Mouse (Mus musculus) stomach, postnatal 0 days (tissue): ENCODE data around the gene Gas6. TPM values are rescaled to one million over a fixed set of nuclear protein-coding genes. Genes with fewer than 3 reads are reported as not detected.
A peak's percentile ranks its signal among the peaks of the same experiment; 100 is the strongest.

ENCODE experiments used
- ATAC-seq: fragments of 200-750 bp; cut with Nextera tagmentation; 2 replicates; pipeline ENCODE4 v1.8.0; 2017; ENCODE audit not compliant: low FRiP score, low TSS enrichment
- DNase-seq: peaks from one replicate; pipeline ENCODE4 v3.0.0-alpha.2; 2016; ENCODE audit warnings: low spot score
- H3K27ac ChIP-seq: fragments of 300-500 bp; sonication (generic); replicated peaks from 2 replicates; pipeline ENCODE4 v1.5.1; 2014; ENCODE audit warnings: mild to moderate bottlenecking, control low read depth
- H3K27me3 ChIP-seq: fragments of 300-500 bp; sonication (generic); 2 replicates; pipeline ENCODE4 v1.6.1; 2014; ENCODE audit warnings: low read length; ENCODE audit not compliant: control insufficient read depth, insufficient read depth
- H3K36me3 ChIP-seq: fragments of 300-500 bp; sonication (generic); 2 replicates; pipeline ENCODE4 v1.6.1; 2014; ENCODE audit warnings: low read length, mixed read lengths; ENCODE audit not compliant: control insufficient read depth, insufficient read depth
- H3K4me1 ChIP-seq: fragments of 300-500 bp; sonication (generic); replicated peaks from 2 replicates; pipeline ENCODE4 v1.6.1; 2014; ENCODE audit warnings: antibody characterized with exemption; ENCODE audit not compliant: control insufficient read depth, insufficient read depth
- H3K4me2 ChIP-seq: fragments of 300-500 bp; sonication (generic); replicated peaks from 2 replicates; pipeline ENCODE4 v1.6.1; 2014; ENCODE audit warnings: low read depth, mild to moderate bottlenecking, control low read depth, moderate library complexity
- H3K4me3 ChIP-seq: fragments of 300-500 bp; sonication (generic); 2 replicates; pipeline ENCODE4 v1.5.1; 2014; ENCODE audit warnings: low read depth, low read length, control low read depth
- H3K9ac ChIP-seq: fragments of 300-500 bp; sonication (generic); 2 replicates; pipeline ENCODE4 v1.6.1; 2014; ENCODE audit warnings: mild to moderate bottlenecking, low read length, control low read depth, mixed read lengths
- H3K9me3 ChIP-seq: fragments of 300-500 bp; sonication (generic); 2 replicates; pipeline ENCODE4 v1.6.1; 2016; ENCODE audit warnings: low read length; ENCODE audit not compliant: control insufficient read depth
- CTCF ChIP-seq: IDR thresholded peaks from 2 replicates; pipeline ENCODE4 v1.5.1; 2016; ENCODE audit warnings: antibody characterized with exemption, low read depth, mild to moderate bottlenecking, moderate library complexity
- EP300 ChIP-seq: optimal IDR thresholded peaks from 2 replicates; pipeline ENCODE3; 2016; ENCODE audit warnings: antibody characterized with exemption
- WGBS: fragments of 180-500 bp; shearing (Covaris S2); extraction: QIAGEN DNeasy Blood & Tissue Kit; methylation state at CpG from one replicate; pipeline ENCODE4 v1.1.7; 2014; 5-methylcytosine and 5-hydroxymethylcytosine counted together
- polyA plus RNA-seq: library from polyadenylated mRNA; unstranded; fragments of >200 nt; fragmentation: Nextera tagmentation; extraction: Ambion mirVana; gene quantifications from 2 replicates; pipeline ENCODE4 v1.2.1, GENCODE M21; 2015

The Gas6 gene
- 197 and 213 TPM in 2 replicates for polyA plus RNA-seq

- peak; percentile 5; the same call in 1 of the 2 replicates for TF ChIP-seq CTCF
- no peak for TF ChIP-seq EP300
- Histone ChIP-seq H3K36me3 (no peaks in the 10 kb centered on the region; the same call in 1 of the 2 replicates), H3K27me3 (no peaks in the 10 kb centered on the region), H3K27ac (peak within 1 kb of the TSS; percentile 75), H3K4me1 (peaks cover 12% of the 10 kb centered on the region), H3K4me3 (peak within 1 kb of the TSS; percentile 78), H3K9ac (peak within 1 kb of the TSS; percentile 84), H3K4me2 (peak within 1 kb of the TSS; percentile 82), H3K9me3 (no peaks in the 10 kb centered on the region)
- peak; percentile 62 for ATAC-seq
- DNase-seq: peak; percentile 92
- 2% methylated on average over 58 of the region's 64 CpGs for WGBS
Observed at GRCm38 (mm10) chr8:13493858-13494631, at the start of gene Gas6. Gas6 (minus strand) TSS chr8:13494490.

GRCm38 (mm10) chr8:13541526-13541925, 47.2 kb upstream of the Gas6 start:
- no peaks in the 10 kb centered on the region; the same call in 1 of the 2 replicates for H3K4me1 ChIP-seq
- H3K27me3 ChIP-seq: no peaks in the 10 kb centered on the region
- 68% methylated on average over 5 of the region's 5 CpGs for WGBS
- ATAC-seq: no peak
- no peak overlapping the region for H3K9ac ChIP-seq
- H3K36me3 ChIP-seq: no peaks in the 10 kb centered on the region
- H3K4me3 ChIP-seq: no peak overlapping the region
- no peak overlapping the region for H3K27ac ChIP-seq
- no peak for TF ChIP-seq CTCF
- no peak for TF ChIP-seq EP300
- no peak for DNase-seq
- H3K4me2 ChIP-seq: no peak overlapping the region
- H3K9me3 ChIP-seq: no peaks in the 10 kb centered on the region

- ATAC-seq (no peak), DNase-seq (no peak)
- no peaks in the 10 kb centered on the region for H3K9me3 ChIP-seq
- 80% methylated on average over 5 of the region's 5 CpGs for WGBS
- no peak overlapping the region for H3K27ac ChIP-seq
- TF ChIP-seq EP300 (no peak), CTCF (no peak)
- no peaks in the 10 kb centered on the region for H3K27me3 ChIP-seq
- H3K4me1 ChIP-seq: no peaks in the 10 kb centered on the region; the same call in 1 of the 2 replicates
- no peaks in the 10 kb centered on the region for H3K36me3 ChIP-seq
- no peak overlapping the region for H3K9ac ChIP-seq
- no peak overlapping the region for H3K4me3 ChIP-seq
- no peak overlapping the region for H3K4me2 ChIP-seq
Observed at GRCm38 (mm10) chr8:13540122-13540521, 45.8 kb upstream of the Gas6 start.

- 39% methylated on average over 6 of the region's 6 CpGs for WGBS
- Histone ChIP-seq H3K9ac (no peak overlapping the region), H3K27ac (peak overlapping the region; percentile 67; the same call in 1 of the 2 replicates), H3K4me1 (no peaks in the 10 kb centered on the region; the same call in 1 of the 2 replicates), H3K36me3 (no peaks in the 10 kb centered on the region), H3K9me3 (no peaks in the 10 kb centered on the region), H3K4me3 (no peak overlapping the region), H3K27me3 (no peaks in the 10 kb centered on the region), H3K4me2 (no peak overlapping the region)
- ATAC-seq (peak; percentile 70; the same call in 1 of the 2 replicates), DNase-seq (peak; percentile 48)
- TF ChIP-seq CTCF (peak; percentile 51), EP300 (no peak)
Observed at GRCm38 (mm10) chr8:13538821-13539220, 44.5 kb upstream of the Gas6 start.

GRCm38 (mm10) chr8:13537102-13537501, 42.8 kb upstream of the Gas6 start:
- DNase-seq (no peak), ATAC-seq (no peak)
- Histone ChIP-seq H3K4me1 (no peaks in the 10 kb centered on the region; the same call in 1 of the 2 replicates), H3K4me2 (no peak overlapping the region), H3K9ac (no peak overlapping the region), H3K27me3 (no peaks in the 10 kb centered on the region), H3K27ac (no peak overlapping the region), H3K9me3 (no peaks in the 10 kb centered on the region), H3K4me3 (no peak overlapping the region), H3K36me3 (no peaks in the 10 kb centered on the region)
- WGBS: 45% methylated on average over 2 of the region's 2 CpGs
- TF ChIP-seq CTCF: no peak
- no peak for TF ChIP-seq EP300

- no peak overlapping the region for H3K4me2 ChIP-seq
- no peak overlapping the region for H3K9ac ChIP-seq
- DNase-seq (no peak), ATAC-seq (no peak)
- WGBS: 54% methylated on average over 8 of the region's 8 CpGs
- no peaks in the 10 kb centered on the region for H3K36me3 ChIP-seq
- no peak overlapping the region for H3K4me3 ChIP-seq
- no peak overlapping the region for H3K27ac ChIP-seq
- peaks cover 25% of the 10 kb centered on the region for H3K4me1 ChIP-seq
- H3K27me3 ChIP-seq: no peaks in the 10 kb centered on the region
- TF ChIP-seq CTCF (no peak), EP300 (no peak)
- no peaks in the 10 kb centered on the region for H3K9me3 ChIP-seq
Observed at GRCm38 (mm10) chr8:13533123-13533522, 38.8 kb upstream of the Gas6 start.
